Mouse (Mus musculus) hindbrain, embryonic 10.5 days (tissue): ENCODE results near the gene St6galnac4. TPM values are rescaled to one million over a fixed set of nuclear protein-coding genes. Genes with fewer than 3 reads are reported as not detected.

Source experiments
- DNase-seq: peaks from one replicate; pipeline ENCODE4 v3.0.0-alpha.2; 2017; ENCODE audit warnings: low spot score
- H3K27ac ChIP-seq: fragments of 300-500 bp; sonication (generic); 2 replicates; pipeline ENCODE4 v1.5.1; 2016; ENCODE audit warnings: mild to moderate bottlenecking, moderate library complexity
- H3K27me3 ChIP-seq: fragments of 300-500 bp; sonication (generic); 2 replicates; pipeline ENCODE4 v1.6.1; 2016; ENCODE audit warnings: mild to moderate bottlenecking; ENCODE audit not compliant: poor library complexity, insufficient read depth, severe bottlenecking
- H3K36me3 ChIP-seq: fragments of 300-500 bp; sonication (generic); 2 replicates; pipeline ENCODE4 v1.6.1; 2016; ENCODE audit warnings: mild to moderate bottlenecking, moderate library complexity
- H3K4me1 ChIP-seq: fragments of 300-500 bp; sonication (generic); replicated peaks from 2 replicates; pipeline ENCODE4 v1.6.1; 2016; ENCODE audit warnings: mild to moderate bottlenecking
- H3K4me3 ChIP-seq: fragments of 300-500 bp; sonication (generic); 2 replicates; pipeline ENCODE4 v1.5.1; 2016; ENCODE audit warnings: mild to moderate bottlenecking, moderate library complexity
- H3K9me3 ChIP-seq: fragments of 300-500 bp; sonication (generic); 2 replicates; pipeline ENCODE4 v1.6.1; 2016; ENCODE audit warnings: mild to moderate bottlenecking, moderate library complexity
- WGBS: fragments of 180-500 bp; shearing (Covaris S2); methylation state at CpG from one replicate; pipeline ENCODE4 v1.1.7; 2016; 5-methylcytosine and 5-hydroxymethylcytosine counted together
- polyA plus RNA-seq: library from polyadenylated mRNA; unstranded; fragments of >200 nt; fragmentation: Nextera tagmentation; extraction: Ambion mirVana; gene quantifications from 2 replicates; pipeline ENCODE4 v1.2.1, GENCODE M21; 2016

Gene St6galnac4
- polyA plus RNA-seq, 1 experiment from 2014 or later, result 21.0 TPM

- 81% methylated on average over 6 of the region's 6 CpGs for WGBS
- peaks cover 41% of the 10 kb centered on the region for H3K36me3 ChIP-seq
- H3K27me3 ChIP-seq, result no peaks in the 10 kb centered on the region
- H3K4me1 ChIP-seq, result peaks cover 41% of the 10 kb centered on the region
- no peak for DNase-seq
- no peak overlapping the region for H3K4me3 ChIP-seq
- no peak overlapping the region for H3K27ac ChIP-seq
- no peaks in the 10 kb centered on the region for H3K9me3 ChIP-seq
Observed at GRCm38 (mm10) chr2:32549764-32550163, 37.1 kb upstream of the St6galnac4 start.

GRCm38 (mm10) chr2:32551236-32551635 is 35.7 kb upstream of the St6galnac4 start:
- no peak for DNase-seq
- no peaks in the 10 kb centered on the region for H3K9me3 ChIP-seq
- WGBS, result 89% methylated on average over 5 of the region's 5 CpGs

GRCm38 (mm10) chr2:32553592-32554148 is 33.2 kb upstream of the St6galnac4 start:
- peaks cover 66% of the 10 kb centered on the region for H3K4me1 ChIP-seq
- peak overlapping the region; percentile 13; the same call in 1 of the 2 replicates for H3K27ac ChIP-seq
- H3K4me3 ChIP-seq, result no peak overlapping the region
- DNase-seq, result no peak
- WGBS, result 85% methylated on average over 7 of the region's 7 CpGs
- no peaks in the 10 kb centered on the region for H3K9me3 ChIP-seq
- H3K27me3 ChIP-seq, result no peaks in the 10 kb centered on the region
- H3K36me3 ChIP-seq, result peaks cover 14% of the 10 kb centered on the region

More at GRCm38 (mm10) chr2:32551236-32551635, 35.7 kb upstream of the St6galnac4 start:
- H3K27ac ChIP-seq, result 0 out of 2 replicates have a peak overlapping the region, but pooled peaks have one; percentile 2
- H3K4me3 ChIP-seq, result no peak overlapping the region
- peaks cover 54% of the 10 kb centered on the region for H3K4me1 ChIP-seq
- peaks cover 29% of the 10 kb centered on the region for H3K36me3 ChIP-seq
- no peaks in the 10 kb centered on the region for H3K27me3 ChIP-seq

- no peak for DNase-seq
- WGBS, result 43% methylated on average over 4 of the region's 4 CpGs
- Histone ChIP-seq H3K36me3 (peaks cover 13% of the 10 kb centered on the region), H3K4me1 (peaks cover 70% of the 10 kb centered on the region), H3K27me3 (no peaks in the 10 kb centered on the region), H3K27ac (peak overlapping the region; percentile 90), H3K4me3 (no peak overlapping the region; the same call in 1 of the 2 replicates), H3K9me3 (no peaks in the 10 kb centered on the region)
Observed at GRCm38 (mm10) chr2:32555484-32555883, 31.4 kb upstream of the St6galnac4 start.

- no peak for DNase-seq
- 83% methylated on average over 7 of the region's 7 CpGs for WGBS
- no peaks in the 10 kb centered on the region for H3K27me3 ChIP-seq
- H3K4me3 ChIP-seq, result no peak overlapping the region
- peak overlapping the region; percentile 90 for H3K27ac ChIP-seq
- H3K36me3 ChIP-seq, result peaks cover 18% of the 10 kb centered on the region
- H3K4me1 ChIP-seq, result peaks cover 71% of the 10 kb centered on the region
- no peaks in the 10 kb centered on the region for H3K9me3 ChIP-seq
Observed at GRCm38 (mm10) chr2:32556019-32556418, 30.9 kb upstream of the St6galnac4 start.

- H3K4me1 ChIP-seq, result peaks cover 61% of the 10 kb centered on the region
- H3K27me3 ChIP-seq, result no peaks in the 10 kb centered on the region
- peak overlapping the region; percentile 23 for H3K4me3 ChIP-seq
- WGBS, result 24% methylated on average over 5 of the region's 5 CpGs
- peak overlapping the region; percentile 90 for H3K27ac ChIP-seq
- peaks cover 49% of the 10 kb centered on the region for H3K36me3 ChIP-seq
- peak; percentile 85 for DNase-seq
- no peaks in the 10 kb centered on the region for H3K9me3 ChIP-seq
Observed at GRCm38 (mm10) chr2:32559570-32559969, 27.3 kb upstream of the St6galnac4 start.

GRCm38 (mm10) chr2:32566536-32567063 is 20.3 kb upstream of the St6galnac4 start:
- WGBS, result 46% methylated on average over 4 of the region's 4 CpGs
- H3K36me3 ChIP-seq, result peaks cover 76% of the 10 kb centered on the region

GRCm38 (mm10) chr2:32568149-32568548 is 18.7 kb upstream of the St6galnac4 start:
- Histone ChIP-seq H3K27me3 (no peaks in the 10 kb centered on the region), H3K36me3 (peaks cover 68% of the 10 kb centered on the region), H3K27ac (no peak overlapping the region), H3K4me1 (peaks cover 14% of the 10 kb centered on the region), H3K9me3 (no peaks in the 10 kb centered on the region), H3K4me3 (no peak overlapping the region)
- DNase-seq, result no peak
- 76% methylated on average over 5 of the region's 5 CpGs for WGBS

More at GRCm38 (mm10) chr2:32566536-32567063, 20.3 kb upstream of the St6galnac4 start:
- no peaks in the 10 kb centered on the region for H3K9me3 ChIP-seq
- no peak overlapping the region for H3K27ac ChIP-seq
- DNase-seq, result peak; percentile 74
- H3K27me3 ChIP-seq, result no peaks in the 10 kb centered on the region
- peaks cover 6% of the 10 kb centered on the region for H3K4me1 ChIP-seq
- H3K4me3 ChIP-seq, result no peak overlapping the region

GRCm38 (mm10) chr2:32568941-32569340 is 18.0 kb upstream of the St6galnac4 start:
- Histone ChIP-seq H3K4me3 (no peak overlapping the region), H3K9me3 (no peaks in the 10 kb centered on the region), H3K27me3 (no peaks in the 10 kb centered on the region), H3K36me3 (peaks cover 62% of the 10 kb centered on the region), H3K4me1 (peaks cover 14% of the 10 kb centered on the region), H3K27ac (no peak overlapping the region)
- DNase-seq, result no peak
- 92% methylated on average over 3 of the region's 3 CpGs for WGBS

GRCm38 (mm10) chr2:32570698-32571494 is 16.0 kb upstream of the St6galnac4 start, which contains the start of gene Dpm2:
Gene Dpm2 (plus strand): TSS chr2:32570858.
- H3K27ac ChIP-seq, result peak within 1 kb of the TSS; percentile 82
- peak; percentile 87 for DNase-seq
- peaks cover 2% of the 10 kb centered on the region for H3K27me3 ChIP-seq
- H3K9me3 ChIP-seq, result no peaks in the 10 kb centered on the region
- peaks cover 23% of the 10 kb centered on the region for H3K4me1 ChIP-seq
- H3K36me3 ChIP-seq, result peaks cover 43% of the 10 kb centered on the region
- peak within 1 kb of the TSS; percentile 78 for H3K4me3 ChIP-seq
- WGBS, result 3% methylated on average over 36 of the region's 36 CpGs

- DNase-seq, result no peak
- Histone ChIP-seq H3K27me3 (peaks cover 15% of the 10 kb centered on the region), H3K9me3 (no peaks in the 10 kb centered on the region), H3K27ac (no peak overlapping the region), H3K36me3 (peaks cover 30% of the 10 kb centered on the region), H3K4me3 (peak overlapping the region; percentile 78), H3K4me1 (peaks cover 28% of the 10 kb centered on the region)
- WGBS, result 89% methylated on average over 11 of the region's 11 CpGs
Observed at GRCm38 (mm10) chr2:32572196-32572595, 14.7 kb upstream of the St6galnac4 start.

GRCm38 (mm10) chr2:32574497-32574896 is 12.4 kb upstream of the St6galnac4 start, which contains the start of gene Pip5kl1:
Gene Pip5kl1 (plus strand): TSS chr2:32574797.
- WGBS, result 82% methylated on average over 6 of the region's 6 CpGs
- peak within 1 kb of the TSS; percentile 64; the same call in 1 of the 2 replicates for H3K27ac ChIP-seq
- H3K36me3 ChIP-seq, result peaks cover 9% of the 10 kb centered on the region
- peaks cover 38% of the 10 kb centered on the region for H3K27me3 ChIP-seq
- no peaks in the 10 kb centered on the region for H3K9me3 ChIP-seq
- H3K4me3 ChIP-seq, result peak within 1 kb of the TSS; percentile 59
- H3K4me1 ChIP-seq, result peaks cover 32% of the 10 kb centered on the region
- DNase-seq, result no peak
